Mouse (Mus musculus): Measurements from ENCODE around the gene Gm8439. TPM values are rescaled to one million over a fixed set of nuclear protein-coding genes. Genes with fewer than 3 reads are reported as not detected.

Gene Gm8439
- polyA plus RNA-seq, 1 experiment from 2014 or later = not detected

DNA sequence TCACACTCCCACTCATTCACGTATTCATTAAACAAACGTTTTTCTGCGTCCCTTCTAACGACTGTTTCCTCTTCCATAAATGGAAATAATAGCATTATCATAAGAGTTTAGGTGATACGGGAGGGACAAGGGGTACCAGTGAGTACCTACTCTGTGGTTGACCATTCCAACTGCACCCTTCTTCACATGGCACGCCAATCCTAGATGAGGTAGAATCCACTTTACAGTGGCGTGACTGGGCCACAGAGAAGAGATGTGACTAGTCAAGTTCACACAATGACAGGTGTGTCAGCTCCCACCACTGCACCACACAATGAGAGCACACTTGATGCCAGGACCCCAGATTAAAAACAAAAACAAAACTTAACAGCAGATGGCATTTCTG, 61.7 kb downstream of the Gm8439 start:
- DNase-seq (ENCODE audit: low spot score) (no peak), ATAC-seq (peak; percentile 54; the same call in 1 of the 2 replicates)
- WGBS = 20% methylated on average over 7 of the region's 7 CpGs
- Histone ChIP-seq H3K9me3 (replicated peaks; ENCODE audit: control insufficient read depth, low read length) (no peaks in the 10 kb centered on the region), H3K4me2 (ENCODE audit: low read length) (peak overlapping the region; percentile 95), H3K27ac (ENCODE audit: low read depth, low read length) (no peak overlapping the region), H3K27me3 (replicated peaks; ENCODE audit: control insufficient read depth, insufficient read depth, low read length) (peaks cover 13% of the 10 kb centered on the region; the same call in 1 of the 2 replicates), H3K36me3 (ENCODE audit: control insufficient read depth, insufficient read depth, low read length) (no peaks in the 10 kb centered on the region), H3K9ac (ENCODE audit: low read length) (peak overlapping the region; percentile 71), H3K4me1 (ENCODE audit: control insufficient read depth, insufficient read depth, low read length) (peaks cover 6% of the 10 kb centered on the region), H3K4me3 (ENCODE audit: low read depth, low read length) (peak overlapping the region; percentile 49)

GRCm38 (mm10) chr4:120655898-120656297, 67.4 kb downstream of the Gm8439 start:
- ATAC-seq = no peak

More at GRCm38 (mm10) chr4:120655898-120656297, 67.4 kb downstream of the Gm8439 start:
- Histone ChIP-seq H3K27me3 (replicated peaks; ENCODE audit: control insufficient read depth, insufficient read depth, low read length) (no peaks in the 10 kb centered on the region), H3K4me1 (ENCODE audit: control insufficient read depth, insufficient read depth, low read length) (no peaks in the 10 kb centered on the region), H3K36me3 (ENCODE audit: control insufficient read depth, insufficient read depth, low read length) (no peaks in the 10 kb centered on the region), H3K9me3 (replicated peaks; ENCODE audit: control insufficient read depth, low read length) (no peaks in the 10 kb centered on the region), H3K4me3 (ENCODE audit: low read depth, low read length) (no peak overlapping the region), H3K27ac (ENCODE audit: low read depth, low read length) (no peak overlapping the region), H3K9ac (ENCODE audit: low read length) (no peak overlapping the region), H3K4me2 (ENCODE audit: low read length) (no peak overlapping the region)
- WGBS = 85% methylated on average over 8 of the region's 8 CpGs
- DNase-seq (ENCODE audit: low spot score) = no peak

Other genes with a start within 250 kb of the Gm8439 start
- gene Scmh1, start 183.5 kb upstream of the Gm8439 start, polyA plus RNA-seq (2014; fragmentation: Nextera tagmentation; extraction: Ambion mirVana) = 38.8 and 55.8 TPM in 2 replicates
- gene Slfnl1, start 56.5 kb upstream of the Gm8439 start, polyA plus RNA-seq (2014; fragmentation: Nextera tagmentation; extraction: Ambion mirVana) = not detected in 2 replicates
- gene Ctps, start 18.5 kb upstream of the Gm8439 start, polyA plus RNA-seq (2014; fragmentation: Nextera tagmentation; extraction: Ambion mirVana) = 108 and 115 TPM in 2 replicates
- 0.17 and 0.23 TPM in 2 replicates for gene Cited4, start 77.8 kb downstream of the Gm8439 start, polyA plus RNA-seq (2014; fragmentation: Nextera tagmentation; extraction: Ambion mirVana)
- gene Kcnq4, start 159.9 kb downstream of the Gm8439 start, polyA plus RNA-seq (2014; fragmentation: Nextera tagmentation; extraction: Ambion mirVana) = 5.0 and 6.5 TPM in 2 replicates
- 120 and 123 TPM in 2 replicates for gene Nfyc, start 242.8 kb downstream of the Gm8439 start, polyA plus RNA-seq (2014; fragmentation: Nextera tagmentation; extraction: Ambion mirVana)